Mouse (Mus musculus) urinary bladder, postnatal 36 days (tissue): Measurements from ENCODE around the gene Plcg2.

Experiments used
- DNase-seq, 2 experiments: peaks; one replicate each; pipeline ENCODE4 v3.0.0; 2022; ENCODE audit warnings: low spot score in 2 of 2, mixed read lengths in 1 of 2

Plcg2 gene

GRCm38 (mm10) chr8:117547945-117548344 lies 49.9 kb downstream of the Plcg2 start:
- no peak for DNase-seq

GRCm38 (mm10) chr8:117548453-117548852 lies 50.4 kb downstream of the Plcg2 start:
- no peak for DNase-seq

- DNase-seq, result no peak
These were observed 52.4 kb downstream of the Plcg2 start for GRCm38 (mm10) chr8:117550529-117550928.

- DNase-seq, result peak; percentile 29 to 33
These were observed 62.9 kb downstream of the Plcg2 start for GRCm38 (mm10) chr8:117561014-117561413.

- DNase-seq, result peak; percentile 5 to 17
These were observed 63.8 kb downstream of the Plcg2 start for GRCm38 (mm10) chr8:117561735-117562361.

GRCm38 (mm10) chr8:117562445-117563014 lies 64.4 kb downstream of the Plcg2 start:
- DNase-seq, result peak in 1 of 2 experiments; percentile 6

- peak; percentile 43 to 58 for DNase-seq
These were observed 71.3 kb downstream of the Plcg2 start for GRCm38 (mm10) chr8:117569409-117569808.

GRCm38 (mm10) chr8:117576291-117576785 lies 78.2 kb downstream of the Plcg2 start:
- DNase-seq, result no peak

- no peak for DNase-seq
These were observed 79.0 kb downstream of the Plcg2 start for GRCm38 (mm10) chr8:117577059-117577458.

- DNase-seq, result no peak
These were observed 79.8 kb downstream of the Plcg2 start for GRCm38 (mm10) chr8:117577883-117578282.

- no peak for DNase-seq
These were observed 80.8 kb downstream of the Plcg2 start for GRCm38 (mm10) chr8:117578856-117579255.

- no peak for DNase-seq
These were observed 95.8 kb downstream of the Plcg2 start for GRCm38 (mm10) chr8:117593862-117594261.

- DNase-seq, result no peak
These were observed 96.9 kb downstream of the Plcg2 start for GRCm38 (mm10) chr8:117595001-117595400.

- DNase-seq, result no peak
These were observed 98.7 kb downstream of the Plcg2 start for GRCm38 (mm10) chr8:117596777-117597176.

GRCm38 (mm10) chr8:117600839-117601238 lies 102.7 kb downstream of the Plcg2 start:
- no peak for DNase-seq

GRCm38 (mm10) chr8:117604101-117604500 lies 106.0 kb downstream of the Plcg2 start:
- DNase-seq, result no peak

- DNase-seq, result no peak
These were observed 106.6 kb downstream of the Plcg2 start for GRCm38 (mm10) chr8:117604671-117605070.

- DNase-seq, result no peak
These were observed 107.1 kb downstream of the Plcg2 start for GRCm38 (mm10) chr8:117605201-117605600.

- DNase-seq, result no peak
These were observed 112.4 kb downstream of the Plcg2 start for GRCm38 (mm10) chr8:117610506-117610905.

- DNase-seq, result no peak
These were observed 114.8 kb downstream of the Plcg2 start for GRCm38 (mm10) chr8:117612861-117613260.

GRCm38 (mm10) chr8:117626040-117626838 lies 128.1 kb downstream of the Plcg2 start:
- DNase-seq, result peak; percentile 20 to 44

GRCm38 (mm10) chr8:117627096-117627495 lies 129.0 kb downstream of the Plcg2 start:
- no peak for DNase-seq

- DNase-seq, result no peak
These were observed 134.4 kb downstream of the Plcg2 start for GRCm38 (mm10) chr8:117632532-117632931.
